Mouse (Mus musculus): ENCODE data around the gene C87499.

DNA sequence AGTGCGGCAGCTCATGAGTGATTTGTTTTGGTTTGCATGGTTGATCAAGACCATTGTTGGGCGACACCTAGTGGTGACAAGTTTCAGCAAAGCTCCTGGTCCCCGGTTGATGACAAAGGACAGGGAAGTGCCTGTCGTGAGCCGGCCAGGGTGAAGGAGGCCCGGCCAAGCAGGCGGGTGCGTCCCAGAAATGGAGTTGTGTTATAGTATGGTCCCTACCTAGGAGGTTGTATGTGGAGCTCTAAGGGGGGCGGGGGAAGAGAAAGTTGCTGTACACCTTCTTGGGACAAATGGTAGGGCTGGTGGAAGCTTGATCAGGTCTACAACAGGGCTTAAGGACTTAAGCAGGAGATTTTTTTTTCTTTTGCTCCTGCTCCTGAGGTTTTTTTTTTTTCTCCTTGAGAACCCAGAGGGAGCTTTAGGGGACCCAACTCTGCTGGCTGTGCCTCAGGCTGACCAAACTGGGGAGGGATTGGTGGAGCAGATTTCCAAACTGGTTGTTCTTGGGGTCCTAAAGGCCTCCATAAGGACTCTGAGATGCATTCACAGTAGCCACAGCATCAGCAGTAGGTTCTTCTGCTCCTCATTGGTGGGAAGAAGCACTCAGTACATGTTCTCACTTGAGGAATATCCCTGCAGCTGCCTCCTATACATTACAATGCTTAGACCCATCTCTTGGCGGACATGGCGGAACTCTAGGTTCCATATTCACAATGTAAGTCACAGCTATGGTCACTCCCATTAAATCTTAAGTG lies 7.0 kb upstream of the C87499 start:
- TF ChIP-seq EP300 (IDR thresholded peaks at IDR 0.05; ENCODE audit: low read depth) (no peak), CTCF (IDR thresholded peaks at IDR 0.05; ENCODE audit: low read depth) (peak; percentile 90)
